In genomic region chr10:21159697-21160394, GRCm38 (mm10) we compare ENCODE assay signal across 8 mouse cellular contexts. TPM values are rescaled to one million over a fixed set of nuclear protein-coding genes. Genes with fewer than 3 reads are reported as not detected.
A peak's percentile ranks its signal among the peaks of the same experiment; 100 is the strongest.
DNase-seq lines count a peak whose midpoint lies in the region; ATAC-seq and TF ChIP-seq lines count a peak whose summit lies in the region.

No protein-coding gene starts in this region.

- no peak overlapping the region for H3K27ac ChIP-seq in embryonic facial prominence, embryonic 11.5 days (replicated peaks; ENCODE audit: low read depth, low read length)
- H3K27ac ChIP-seq in midbrain, embryonic 11.5 days (ENCODE audit: low read depth, low read length) = no peak overlapping the region
- peak overlapping the region; percentile 62; the same call in 1 of the 2 replicates for H3K27ac ChIP-seq in spleen, adult 2 months (ENCODE audit: insufficient read depth, low read length)

- TF ChIP-seq CTCF in spleen, adult 2 months (IDR thresholded peaks at IDR 0.05; ENCODE audit: extremely low read depth, insufficient read depth, insufficient read length, insufficient replicate concordance) = no peak

- H3K9ac ChIP-seq in embryonic facial prominence, embryonic 11.5 days (replicated peaks; ENCODE audit: low read length) = peak overlapping the region; percentile 83
- peak overlapping the region; percentile 77 for H3K9ac ChIP-seq in midbrain, embryonic 11.5 days (ENCODE audit: low read length)

- H3K36me3 ChIP-seq in embryonic facial prominence, embryonic 11.5 days (replicated peaks; ENCODE audit: control insufficient read depth, insufficient read depth, low read depth, low read length) = no peaks in the 10 kb centered on the region
- no peaks in the 10 kb centered on the region for H3K36me3 ChIP-seq in midbrain, embryonic 11.5 days (ENCODE audit: control insufficient read depth, insufficient read depth, low read length)
- H3K36me3 ChIP-seq in spleen, adult 2 months (ENCODE audit: control insufficient read depth, insufficient read depth, low read length) = no peaks in the 10 kb centered on the region

- intact Hi-C loops in heart, postnatal 14 days (cut with DNase I) = no loop called here

- ATAC-seq in cerebellum, adult (ENCODE audit: insufficient number of reproducible peaks, low FRiP score, low TSS enrichment) = no peak
- peak; percentile 50; the same call in 1 of the 2 replicates for ATAC-seq in embryonic facial prominence, embryonic 11.5 days (replicated peaks; ENCODE audit: insufficient number of reproducible peaks, low FRiP score, low TSS enrichment, low read depth)
- ATAC-seq in midbrain, embryonic 11.5 days (ENCODE audit: low FRiP score) = peak; percentile 39

- peaks cover 4% of the 10 kb centered on the region for H3K4me1 ChIP-seq in embryonic facial prominence, embryonic 11.5 days (ENCODE audit: control insufficient read depth, insufficient read depth, low read length)
- peaks cover 8% of the 10 kb centered on the region for H3K4me1 ChIP-seq in midbrain, embryonic 11.5 days (ENCODE audit: control insufficient read depth, insufficient read depth, low read length)
- peaks cover 2% of the 10 kb centered on the region; the same call in 1 of the 2 replicates for H3K4me1 ChIP-seq in spleen, adult 2 months (ENCODE audit: control insufficient read depth, insufficient read depth, insufficient read length)

- no peak for TF ChIP-seq POLR2A in spleen, adult 2 months (IDR thresholded peaks at IDR 0.05; ENCODE audit: low read depth, low read length)

- DNase-seq in cerebellum, adult 11 months = peak; percentile 5
- DNase-seq in ZHBTc4 (ENCODE audit: low read depth, low spot score) = peak; percentile 64
- peak; percentile 39 for DNase-seq in embryonic facial prominence, embryonic 11.5 days (ENCODE audit: low spot score)
- peak; percentile 22 to 30 for DNase-seq in heart, postnatal 14 days
- DNase-seq in layer of hippocampus, postnatal 36 days = peak; percentile 16 to 26
- peak; percentile 97 for DNase-seq in midbrain, embryonic 11.5 days (ENCODE audit: low spot score, missing footprints)
- peak in 1 of 2 experiments; percentile 40 for DNase-seq in spleen, adult 2 months (ENCODE audit: low read depth in 1 of 2, low spot score in 2 of 2)

- H3K27me3 ChIP-seq in embryonic facial prominence, embryonic 11.5 days (ENCODE audit: control insufficient read depth, insufficient read depth, low read length) = peaks cover 9% of the 10 kb centered on the region; the same call in 1 of the 2 replicates
- peaks cover 17% of the 10 kb centered on the region for H3K27me3 ChIP-seq in midbrain, embryonic 11.5 days (ENCODE audit: control insufficient read depth, insufficient read depth, low read length)
- H3K27me3 ChIP-seq in spleen, adult 2 months (ENCODE audit: control insufficient read depth, insufficient read depth, low read length) = no peaks in the 10 kb centered on the region; the same call in 1 of the 2 replicates

- WGBS in embryonic facial prominence, embryonic 11.5 days = under 1% methylated on average over 43 of the region's 44 CpGs
- under 1% methylated on average over 44 of the region's 44 CpGs for WGBS in midbrain, embryonic 11.5 days
- WGBS in spleen, adult 2 months = under 1% methylated on average over 44 of the region's 44 CpGs

- peak overlapping the region; percentile 99 for H3K4me2 ChIP-seq in embryonic facial prominence, embryonic 11.5 days (ENCODE audit: low read depth, low read length)
- peak overlapping the region; percentile 98 for H3K4me2 ChIP-seq in midbrain, embryonic 11.5 days

- H3K9me3 ChIP-seq in embryonic facial prominence, embryonic 11.5 days (replicated peaks; ENCODE audit: control insufficient read depth, low read length) = no peaks in the 10 kb centered on the region
- H3K9me3 ChIP-seq in midbrain, embryonic 11.5 days (ENCODE audit: control insufficient read depth, low read length) = no peaks in the 10 kb centered on the region

- peak overlapping the region; percentile 66 for H3K4me3 ChIP-seq in embryonic facial prominence, embryonic 11.5 days (ENCODE audit: low read depth, low read length)
- H3K4me3 ChIP-seq in midbrain, embryonic 11.5 days (ENCODE audit: low read depth, low read length) = peak overlapping the region; percentile 51
- H3K4me3 ChIP-seq in spleen, adult 2 months (ENCODE audit: extremely low read depth, insufficient read depth, insufficient read length) = peak overlapping the region; percentile 69

RNA-seq across cellular contexts. Expression of gene Myb, which starts 0.9 kb away (rescaled TPM):
- 7.1 and 8.8 TPM in 2 replicates for polyA plus RNA-seq in embryonic facial prominence, embryonic 11.5 days (2014; fragmentation: Nextera tagmentation; extraction: Ambion mirVana)
- total RNA-seq in heart, postnatal 14 days (2021) = 1 to 10 TPM in 1 of 2 experiments, under 1 TPM in 1; 0.62 to 8.9 TPM
- total RNA-seq in layer of hippocampus, postnatal 36 days (2021) = under 1 TPM; 0.42 to 0.71 TPM
- 8.5 and 9.1 TPM in 2 replicates for polyA plus RNA-seq in midbrain, embryonic 11.5 days (2014; fragmentation: Nextera tagmentation; extraction: Ambion mirVana)
- polyA plus RNA-seq in spleen, adult 2 months (2012; rRNA removed) = 10.4 and 11.5 TPM in 2 replicates
